11 mouse cellular contexts compared by ENCODE assay signal in the genomic region with DNA sequence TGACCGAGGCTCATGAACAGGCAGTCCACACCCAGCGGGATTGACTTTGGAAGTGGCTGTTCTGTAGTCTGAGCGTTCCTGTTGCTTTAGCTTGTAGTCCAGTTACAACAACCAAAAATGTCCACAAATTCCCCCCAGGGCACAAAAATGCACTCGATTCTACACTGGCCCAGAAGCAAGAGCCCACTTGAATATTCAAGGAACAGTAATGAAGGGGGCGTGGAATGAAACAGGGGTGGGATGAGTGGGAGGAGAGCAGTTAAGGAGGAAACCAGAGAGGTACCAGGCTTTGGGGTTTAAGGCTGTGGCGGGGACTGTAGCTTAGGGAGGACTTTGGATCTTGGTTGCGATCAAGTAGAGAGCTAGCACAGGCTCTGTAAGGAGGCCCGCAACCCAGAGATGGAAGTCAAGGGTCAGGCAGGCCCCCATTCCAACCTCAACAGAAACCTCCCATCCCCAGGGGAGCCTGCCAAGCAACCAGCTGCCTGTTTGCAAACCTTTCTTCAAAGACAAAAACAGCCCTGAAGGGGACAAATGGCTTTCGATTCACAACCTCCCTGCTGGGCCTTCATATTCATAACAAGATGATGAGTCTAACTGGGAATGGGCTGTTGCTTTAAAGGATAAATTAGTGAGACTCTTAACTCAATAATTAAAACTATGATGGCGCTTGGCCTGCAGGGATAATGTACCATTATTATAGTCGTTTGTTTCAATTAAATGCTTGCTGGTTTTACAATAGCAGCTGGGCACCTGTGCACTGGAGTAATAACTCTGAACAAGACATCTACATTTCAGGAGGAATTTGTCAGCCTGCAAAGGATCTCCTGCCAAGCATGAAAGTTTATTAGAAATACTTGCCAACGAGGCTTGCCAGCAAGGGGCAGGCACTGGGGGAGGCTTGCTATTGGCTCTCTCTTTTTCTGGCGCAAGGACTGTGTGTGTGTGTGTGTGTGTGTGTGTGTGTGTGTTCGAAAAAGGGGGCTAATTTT.
DNase-seq lines count a peak whose midpoint lies in the region; ATAC-seq lines count a peak whose summit lies in the region.
"Had no signal": no experiment of that assay in that cellular context is flagged by ENCODE, and none has a peak within 500 bp of the region (broad histone marks: within the 10 kb centered on the region; RNA-seq: fewer than 3 reads in every experiment).

No protein-coding gene starts in this region.

- DNase-seq in left cerebral cortex, postnatal 4 days: peak; percentile 70
- no peak for DNase-seq in left cerebral cortex, adult 18-20 months (ENCODE audit: low spot score in 2 of 2)
- DNase-seq in embryo, embryonic 11 days: peak; percentile 50
- DNase-seq in hindbrain, embryonic 14.5 days (ENCODE audit: low spot score): peak; percentile 70
- DNase-seq in cerebellum, adult 9-10 months: no peak
- no peak for DNase-seq in urinary bladder, adult 2 months (ENCODE audit: low spot score)
- DNase-seq: right cerebral cortex, postnatal 14 days had no signal

- peak; percentile 63 for ATAC-seq in hindbrain, embryonic 14.5 days (ENCODE audit: low FRiP score)
- 0 out of 2 replicates have a peak, but pooled peaks have one; percentile 11 for ATAC-seq in midbrain, embryonic 16.5 days

- no peaks in the 10 kb centered on the region for H3K36me3 ChIP-seq in hindbrain, embryonic 14.5 days (replicated peaks; ENCODE audit: control insufficient read depth, insufficient read depth)
- H3K36me3 ChIP-seq in midbrain, embryonic 16.5 days (ENCODE audit: control insufficient read depth, insufficient read depth, low read length): no peaks in the 10 kb centered on the region
- H3K36me3 ChIP-seq: embryonic facial prominence, embryonic 12.5 days; heart, embryonic 15.5 days had no signal

- H3K4me2 ChIP-seq in hindbrain, embryonic 14.5 days (replicated peaks): no peak overlapping the region
- H3K4me2 ChIP-seq in midbrain, embryonic 16.5 days (ENCODE audit: low read length): no peak overlapping the region
- H3K4me2 ChIP-seq: embryonic facial prominence, embryonic 12.5 days; heart, embryonic 15.5 days had no signal

- WGBS in hindbrain, embryonic 14.5 days: 23% methylated on average over 14 of the region's 14 CpGs
- 23% methylated on average over 14 of the region's 14 CpGs for WGBS in midbrain, embryonic 16.5 days

- peaks cover 47% of the 10 kb centered on the region for H3K4me1 ChIP-seq in hindbrain, embryonic 14.5 days (replicated peaks; ENCODE audit: control insufficient read depth, insufficient read depth, low read length)
- H3K4me1 ChIP-seq in midbrain, embryonic 16.5 days (ENCODE audit: control insufficient read depth, insufficient read depth, low read length): peaks cover 51% of the 10 kb centered on the region
- H3K4me1 ChIP-seq: heart, embryonic 15.5 days had no signal

- H3K27me3 ChIP-seq in hindbrain, embryonic 14.5 days (ENCODE audit: control insufficient read depth, insufficient read depth, low read length): peaks cover 52% of the 10 kb centered on the region
- H3K27me3 ChIP-seq in midbrain, embryonic 16.5 days (ENCODE audit: control insufficient read depth, insufficient read depth, low read depth, low read length): no peaks in the 10 kb centered on the region
- H3K27me3 ChIP-seq: embryonic facial prominence, embryonic 12.5 days; heart, embryonic 15.5 days had no signal

- H3K27ac ChIP-seq in hindbrain, embryonic 14.5 days: peak overlapping the region; percentile 66
- peak overlapping the region; percentile 53 for H3K27ac ChIP-seq in midbrain, embryonic 16.5 days (ENCODE audit: low read length)
- H3K27ac ChIP-seq: embryonic facial prominence, embryonic 12.5 days; heart, embryonic 15.5 days; liver, embryonic 14.5 days had no signal

- H3K9me3 ChIP-seq in hindbrain, embryonic 14.5 days (ENCODE audit: control insufficient read depth, low read length): no peaks in the 10 kb centered on the region
- H3K9me3 ChIP-seq in midbrain, embryonic 16.5 days (replicated peaks; ENCODE audit: control insufficient read depth, low read length, poor library complexity, severe bottlenecking): no peaks in the 10 kb centered on the region
- H3K9me3 ChIP-seq: embryonic facial prominence, embryonic 12.5 days; heart, embryonic 15.5 days had no signal

- no peak overlapping the region for H3K4me3 ChIP-seq in hindbrain, embryonic 14.5 days (replicated peaks; ENCODE audit: low read length)
- no peak overlapping the region for H3K4me3 ChIP-seq in midbrain, embryonic 16.5 days (ENCODE audit: low read depth, low read length)
- H3K4me3 ChIP-seq: embryonic facial prominence, embryonic 12.5 days; heart, embryonic 15.5 days had no signal

- intact Hi-C loops in left cerebral cortex, postnatal 4 days (cut with DNase I): no loop called here

- no peak overlapping the region for H3K9ac ChIP-seq in hindbrain, embryonic 14.5 days
- H3K9ac ChIP-seq in midbrain, embryonic 16.5 days (ENCODE audit: low read depth, low read length): no peak overlapping the region
- H3K9ac ChIP-seq: embryonic facial prominence, embryonic 12.5 days; heart, embryonic 15.5 days; liver, embryonic 14.5 days had no signal

Comparison
In these comparisons a context has a peak if more than half of its experiments do, and no peak if none do; other contexts are left out.
1. DNase-seq: peak in left cerebral cortex, postnatal 4 days (single experiment), embryo, embryonic 11 days (single experiment) and hindbrain, embryonic 14.5 days (single experiment); none in left cerebral cortex, adult 18-20 months (0 of 2), cerebellum, adult 9-10 months (single experiment) and urinary bladder, adult 2 months (single experiment).